In genomic region chr6:55294549-55295131, GRCm38 (mm10) we compare ENCODE assay signal across 9 mouse cellular contexts. TPM values are rescaled to one million over a fixed set of nuclear protein-coding genes. Genes with fewer than 3 reads are reported as not detected.
DNase-seq lines count a peak whose midpoint lies in the region; ATAC-seq and TF ChIP-seq lines count a peak whose summit lies in the region.
"Had no signal": no experiment of that assay in that cellular context is flagged by ENCODE, and none has a peak within 500 bp of the region (broad histone marks: within the 10 kb centered on the region; RNA-seq: fewer than 3 reads in every experiment).

No protein-coding gene starts in this region.

- no peak overlapping the region for H3K9ac ChIP-seq in neural tube, embryonic 14.5 days (replicated peaks; ENCODE audit: low read depth, low read length)
- H3K9ac ChIP-seq: neural tube, embryonic 12.5 days had no signal

- peak; percentile 31; the same call in 1 of the 2 replicates for ATAC-seq in neural tube, embryonic 14.5 days (ENCODE audit: low read depth)
- no peak for ATAC-seq in megakaryocyte, adult 5-6 weeks (ENCODE audit: poor library complexity, severe bottlenecking)

- no peaks in the 10 kb centered on the region for H3K9me3 ChIP-seq in neural tube, embryonic 14.5 days (ENCODE audit: control insufficient read depth, low read length)
- H3K9me3 ChIP-seq: neural tube, embryonic 12.5 days had no signal

- intact Hi-C loops in gastrocnemius, postnatal 36 days (cut with DNase I) = no loop called here

- no peak for TF ChIP-seq CTCF in C2C12 (IDR thresholded peaks at IDR 0.05; ENCODE audit: control insufficient read depth, insufficient read depth, insufficient read length)

- H3K4me2 ChIP-seq in neural tube, embryonic 14.5 days (ENCODE audit: low read depth, low read length) = no peak overlapping the region
- H3K4me2 ChIP-seq: neural tube, embryonic 12.5 days had no signal

- DNase-seq in Muller cell, postnatal 12 days (ENCODE audit: inconsistent ontology term) = peak; percentile 35
- DNase-seq in gastrocnemius, postnatal 36 days = peak; percentile 47 to 49
- DNase-seq in kidney, postnatal 25 days = peak; percentile 40 to 75
- DNase-seq in left cerebral cortex, adult 11 months (ENCODE audit: low spot score) = no peak
- no peak for DNase-seq in spleen, postnatal 14 days (ENCODE audit: low spot score in 2 of 2)

- no peaks in the 10 kb centered on the region for H3K79me3 ChIP-seq in C2C12 (ENCODE audit: low read depth)

- no peak overlapping the region for H3ac ChIP-seq in C2C12 (ENCODE audit: control insufficient read depth, insufficient read length, low read depth)

- no peaks in the 10 kb centered on the region for H3K79me2 ChIP-seq in C2C12 (ENCODE audit: control insufficient read depth, insufficient read depth)

- no peaks in the 10 kb centered on the region for H3K36me3 ChIP-seq in C2C12 (ENCODE audit: control insufficient read depth, insufficient read depth)
- no peaks in the 10 kb centered on the region for H3K36me3 ChIP-seq in neural tube, embryonic 14.5 days (ENCODE audit: control insufficient read depth, insufficient read depth, low read length)

- H3K27me3 ChIP-seq in C2C12 (ENCODE audit: control insufficient read depth, insufficient read depth, insufficient read length) = no peaks in the 10 kb centered on the region
- no peaks in the 10 kb centered on the region for H3K27me3 ChIP-seq in neural tube, embryonic 14.5 days (ENCODE audit: control insufficient read depth, insufficient read depth, low read length)
- H3K27me3 ChIP-seq: neural tube, embryonic 12.5 days had no signal

- no peak overlapping the region for H3K27ac ChIP-seq in neural tube, embryonic 14.5 days (ENCODE audit: low read depth, low read length)
- H3K27ac ChIP-seq: neural tube, embryonic 12.5 days had no signal

- WGBS in neural tube, embryonic 14.5 days = 34% methylated on average over 19 of the region's 19 CpGs

- no peaks in the 10 kb centered on the region for H3K4me1 ChIP-seq in neural tube, embryonic 14.5 days (ENCODE audit: control insufficient read depth, insufficient read depth, low read length)

- no peak overlapping the region for H3K4me3 ChIP-seq in C2C12 (ENCODE audit: insufficient read depth, poor library complexity, severe bottlenecking)
- no peak overlapping the region for H3K4me3 ChIP-seq in neural tube, embryonic 14.5 days (ENCODE audit: low read depth, low read length)
- H3K4me3 ChIP-seq: neural tube, embryonic 12.5 days had no signal

TF ChIP-seq in C2C12, 6 proteins besides CTCF, POLR2A, EP300 and RAD21:
- TF ChIP-seq FOSL1 (IDR thresholded peaks at IDR 0.05; ENCODE audit: insufficient read depth, low read length, poor library complexity, severe bottlenecking) = peak; percentile 26
- peak; percentile 19 for TF ChIP-seq MAX (IDR thresholded peaks at IDR 0.05)
- TF ChIP-seq MYOG (IDR thresholded peaks at IDR 0.05; ENCODE audit: control insufficient read depth, extremely low read depth, insufficient read length) = no peak
- no peak for TF ChIP-seq CEBPB (IDR thresholded peaks at IDR 0.05; ENCODE audit: low read depth)
- peak; percentile 76 for TF ChIP-seq USF1 (IDR thresholded peaks at IDR 0.05; ENCODE audit: low read depth)
- no peak for TF ChIP-seq MYOD1 (IDR thresholded peaks at IDR 0.05; ENCODE audit: control insufficient read depth, insufficient read length, low read depth)

RNA-seq across cellular contexts. Expression of gene Aqp1, which starts 41.6 kb away (rescaled TPM):
- polyA plus RNA-seq in C2C12 (2012; fragmentation: generic; extraction: Trizol) = 206 TPM
- total RNA-seq in gastrocnemius, postnatal 36 days (2021) = 100 to 1,000 TPM; 252 TPM
- 0.20 and 0.84 TPM in 2 replicates for polyA plus RNA-seq in neural tube, embryonic 14.5 days (2014; fragmentation: Nextera tagmentation; extraction: Ambion mirVana)
- 3.6 and 7.2 TPM in 2 replicates for total RNA-seq in megakaryocyte, adult 5-6 weeks (2015)
- 5.4 and 14.4 TPM in 2 replicates for total RNA-seq in megakaryocyte, adult 5-6 weeks (2017)

Comparison
In these comparisons a context has a peak if more than half of its experiments do, and no peak if none do; other contexts are left out.
1. DNase-seq: peak in Muller cell, postnatal 12 days (single experiment), gastrocnemius, postnatal 36 days (2 of 2) and kidney, postnatal 25 days (2 of 2); none in left cerebral cortex, adult 11 months (single experiment) and spleen, postnatal 14 days (0 of 2).
2. RNA of gene Aqp1, which starts 41.6 kb away (total RNA-seq): 252 TPM in gastrocnemius, postnatal 36 days; 3.6 to 14.4 TPM in megakaryocyte, adult 5-6 weeks; every median in the first group is over 10 times any median in the second.